Mouse (Mus musculus): ENCODE measurements around the gene Slx. TPM values are rescaled to one million over a fixed set of nuclear protein-coding genes. Genes with fewer than 3 reads are reported as not detected.
"Not testable (repeated sequence)": the region's sequence is repeated elsewhere in the genome, so short reads cannot be mapped to it uniquely, and the experiment has no call there.

Gene Slx
- not detected in 2 replicates for polyA plus RNA-seq (2016; fragmentation: Nextera tagmentation; extraction: Ambion mirVana)

GRCm38 (mm10) chrX:26545465-26545864, at the start of gene Slx:
TSS of gene Slx (minus strand) at chrX:26545565.
- not testable (repeated sequence) for H3K36me3 ChIP-seq

More at GRCm38 (mm10) chrX:26545465-26545864, at the start of gene Slx:
- not testable (repeated sequence) for H3K4me3 ChIP-seq; H3K9ac ChIP-seq; ATAC-seq (ENCODE audit: low FRiP score); H3K27ac ChIP-seq; H3K27me3 ChIP-seq; H3K4me1 ChIP-seq; H3K9me3 ChIP-seq (replicated peaks); H3K4me2 ChIP-seq (replicated peaks)
- WGBS, result 59% methylated on average over 3 of the region's 3 CpGs

Small RNA genes within 50 kb of the gene (microRNA-seq; reads per million reads assigned to microRNA genes)
- not detected for gene Gm27341

Other genes with a start within 250 kb of the Slx start
- gene Gm2030, start 235.5 kb downstream of the Slx start, polyA plus RNA-seq (2016; fragmentation: Nextera tagmentation; extraction: Ambion mirVana), result not detected in 2 replicates
- gene Gm14525, start 157.1 kb upstream of the Slx start, polyA plus RNA-seq (2016; fragmentation: Nextera tagmentation; extraction: Ambion mirVana), result not detected in 2 replicates

Measured in hindbrain, embryonic 12.5 days (tissue).